In genomic region chr10:128040293-128040692, GRCm38 (mm10) we compare ENCODE assay signal across 39 mouse cellular contexts. TPM values are rescaled to one million over a fixed set of nuclear protein-coding genes. Genes with fewer than 3 reads are reported as not detected.
A peak's percentile ranks its signal among the peaks of the same experiment; 100 is the strongest.
DNase-seq lines count a peak whose midpoint lies in the region; ATAC-seq and TF ChIP-seq lines count a peak whose summit lies in the region.
"Had no signal": no experiment of that assay in that cellular context is flagged by ENCODE, and none has a peak within 500 bp of the region (broad histone marks: within the 10 kb centered on the region; RNA-seq: fewer than 3 reads in every experiment).

No protein-coding gene starts in this region.

- H3K27me3 ChIP-seq in limb, embryonic 12.5 days, result no peaks in the 10 kb centered on the region
- H3K27me3 ChIP-seq in limb, embryonic 10.5 days (ENCODE audit: low read depth, poor library complexity, severe bottlenecking), result no peaks in the 10 kb centered on the region
- no peaks in the 10 kb centered on the region for H3K27me3 ChIP-seq in midbrain, embryonic 11.5 days (ENCODE audit: control insufficient read depth, insufficient read depth, low read length)
- H3K27me3 ChIP-seq in midbrain, embryonic 14.5 days (ENCODE audit: control insufficient read depth, insufficient read depth, low read length), result no peaks in the 10 kb centered on the region
- no peaks in the 10 kb centered on the region for H3K27me3 ChIP-seq in myocyte (ENCODE audit: control insufficient read depth, insufficient read depth, insufficient read length)
- H3K27me3 ChIP-seq: CH12.LX; forebrain, embryonic 15.5 days; heart, embryonic 15.5 days; limb, embryonic 13.5 days; midbrain, embryonic 13.5 days; neural tube, embryonic 12.5 days; Patski had no signal

- no peak for ATAC-seq in limb, embryonic 12.5 days (ENCODE audit: insufficient number of reproducible peaks, insufficient read depth, low FRiP score, low TSS enrichment, low read depth)
- no peak for ATAC-seq in midbrain, embryonic 11.5 days (ENCODE audit: low FRiP score)
- no peak for ATAC-seq in midbrain, embryonic 14.5 days (ENCODE audit: low FRiP score, low TSS enrichment)
- ATAC-seq: forebrain, embryonic 15.5 days; hindbrain, embryonic 16.5 days; midbrain, embryonic 13.5 days; Patski had no signal

- 92% methylated on average over 5 of the region's 5 CpGs for WGBS in limb, embryonic 12.5 days
- 92% methylated on average over 5 of the region's 5 CpGs for WGBS in limb, embryonic 10.5 days
- 93% methylated on average over 5 of the region's 5 CpGs for WGBS in midbrain, embryonic 11.5 days
- 89% methylated on average over 5 of the region's 5 CpGs for WGBS in midbrain, embryonic 14.5 days

- peak; percentile 15 for TF ChIP-seq POLR2A in myocyte (IDR thresholded peaks at IDR 0.05; ENCODE audit: insufficient read length, low read depth)

- no peak overlapping the region for H3ac ChIP-seq in myocyte (ENCODE audit: control insufficient read depth, insufficient read length)

- H3K79me2 ChIP-seq in myocyte (ENCODE audit: control insufficient read depth, insufficient read depth), result peaks cover 99% of the 10 kb centered on the region

- peaks cover 34% of the 10 kb centered on the region for H3K4me1 ChIP-seq in limb, embryonic 12.5 days (replicated peaks)
- H3K4me1 ChIP-seq in limb, embryonic 10.5 days, result peaks cover 40% of the 10 kb centered on the region
- peaks cover 14% of the 10 kb centered on the region for H3K4me1 ChIP-seq in midbrain, embryonic 11.5 days (ENCODE audit: control insufficient read depth, insufficient read depth, low read length)
- peaks cover 11% of the 10 kb centered on the region for H3K4me1 ChIP-seq in midbrain, embryonic 14.5 days (ENCODE audit: control insufficient read depth, insufficient read depth, low read length)

- H3K4me2 ChIP-seq in limb, embryonic 12.5 days, result no peak overlapping the region
- H3K4me2 ChIP-seq in midbrain, embryonic 11.5 days, result no peak overlapping the region
- no peak overlapping the region for H3K4me2 ChIP-seq in midbrain, embryonic 14.5 days (ENCODE audit: low read length)
- H3K4me2 ChIP-seq in myocyte (ENCODE audit: low read depth), result peak overlapping the region; percentile 97
- H3K4me2 ChIP-seq: forebrain, embryonic 15.5 days; heart, embryonic 15.5 days; limb, embryonic 13.5 days; lung, embryonic 14.5 days; midbrain, embryonic 13.5 days; neural tube, embryonic 12.5 days had no signal

- DNase-seq in heart, adult 11 months, result peak; percentile 83
- no peak for DNase-seq in heart, adult 9 months (ENCODE audit: low spot score in 2 of 2)
- no peak for DNase-seq in limb, embryonic 10.5 days (ENCODE audit: low spot score)
- DNase-seq in midbrain, embryonic 11.5 days (ENCODE audit: low spot score, missing footprints), result peak; percentile 82
- DNase-seq in midbrain, embryonic 14.5 days, result no peak
- DNase-seq in adrenal gland, postnatal 25 days, result no peak
- DNase-seq: adrenal gland, postnatal 10 days; B cell, adult 2 months; cerebellum, adult 11-12 months; cerebellum, adult 9-11 months; embryo, embryonic 11 days; kidney, adult 11 months; kidney, postnatal 14 days; lung, embryonic 14.5 days; lung, postnatal 14 days; right cerebral cortex, adult 18-20 months; spleen, adult 18-20 months; thymus, postnatal 14 days had no signal

- H3K4me3 ChIP-seq in limb, embryonic 12.5 days (replicated peaks), result 0 out of 2 replicates have a peak overlapping the region, but pooled peaks have one; percentile 2
- no peak overlapping the region for H3K4me3 ChIP-seq in limb, embryonic 10.5 days
- H3K4me3 ChIP-seq in midbrain, embryonic 11.5 days (ENCODE audit: low read depth, low read length), result no peak overlapping the region
- no peak overlapping the region for H3K4me3 ChIP-seq in midbrain, embryonic 14.5 days (replicated peaks; ENCODE audit: low read depth, low read length)
- H3K4me3 ChIP-seq in myocyte, result no peak overlapping the region
- H3K4me3 ChIP-seq: erythroblast, embryonic 14.5 days; forebrain, embryonic 15.5 days; heart, embryonic 15.5 days; limb, embryonic 13.5 days; midbrain, embryonic 13.5 days; neural tube, embryonic 12.5 days had no signal

- H3K27ac ChIP-seq in limb, embryonic 12.5 days, result no peak overlapping the region
- H3K27ac ChIP-seq in limb, embryonic 10.5 days, result no peak overlapping the region
- no peak overlapping the region for H3K27ac ChIP-seq in midbrain, embryonic 11.5 days (ENCODE audit: low read depth, low read length)
- H3K27ac ChIP-seq in midbrain, embryonic 14.5 days (replicated peaks; ENCODE audit: low read depth, low read length), result no peak overlapping the region
- H3K27ac ChIP-seq: forebrain, embryonic 15.5 days; heart, embryonic 15.5 days; limb, embryonic 13.5 days; midbrain, embryonic 13.5 days; neural tube, embryonic 12.5 days had no signal

- H3K36me3 ChIP-seq in limb, embryonic 12.5 days, result peaks cover 75% of the 10 kb centered on the region
- peaks cover 86% of the 10 kb centered on the region for H3K36me3 ChIP-seq in limb, embryonic 10.5 days
- H3K36me3 ChIP-seq in midbrain, embryonic 11.5 days (ENCODE audit: control insufficient read depth, insufficient read depth, low read length), result peaks cover 17% of the 10 kb centered on the region
- peaks cover 62% of the 10 kb centered on the region for H3K36me3 ChIP-seq in midbrain, embryonic 14.5 days (ENCODE audit: control insufficient read depth, insufficient read depth, low read length)
- peaks cover 32% of the 10 kb centered on the region for H3K36me3 ChIP-seq in myocyte (ENCODE audit: control insufficient read depth, insufficient read depth)

- no peaks in the 10 kb centered on the region for H3K9me3 ChIP-seq in limb, embryonic 12.5 days
- no peaks in the 10 kb centered on the region for H3K9me3 ChIP-seq in limb, embryonic 10.5 days (replicated peaks)
- no peaks in the 10 kb centered on the region for H3K9me3 ChIP-seq in midbrain, embryonic 11.5 days (ENCODE audit: control insufficient read depth, low read length)
- H3K9me3 ChIP-seq in midbrain, embryonic 14.5 days (ENCODE audit: control insufficient read depth, low read length), result no peaks in the 10 kb centered on the region
- H3K9me3 ChIP-seq: forebrain, embryonic 15.5 days; heart, embryonic 15.5 days; limb, embryonic 13.5 days; midbrain, embryonic 13.5 days; neural tube, embryonic 12.5 days had no signal

- H3K9ac ChIP-seq in limb, embryonic 12.5 days (replicated peaks), result no peak overlapping the region
- no peak overlapping the region for H3K9ac ChIP-seq in midbrain, embryonic 11.5 days (ENCODE audit: low read length)
- no peak overlapping the region for H3K9ac ChIP-seq in midbrain, embryonic 14.5 days (replicated peaks; ENCODE audit: low read length)
- H3K9ac ChIP-seq: forebrain, embryonic 15.5 days; heart, embryonic 15.5 days; lung, embryonic 14.5 days; neural tube, embryonic 12.5 days had no signal

TF ChIP-seq in myocyte, 11 proteins besides CTCF, POLR2A, EP300 and RAD21 (continues in another document):
- TF ChIP-seq MAX (IDR thresholded peaks at IDR 0.05; ENCODE audit: low read depth) (no peak), CEBPB (IDR thresholded peaks at IDR 0.05; ENCODE audit: insufficient read depth, poor library complexity, severe bottlenecking) (no peak), TCF3 (IDR thresholded peaks at IDR 0.05; ENCODE audit: insufficient read length, low read depth) (no peak), POLR2AphosphoS2 (IDR thresholded peaks at IDR 0.05; ENCODE audit: insufficient read length, low read depth) (no peak), SRF (IDR thresholded peaks at IDR 0.05; ENCODE audit: control insufficient read depth, insufficient read length, low read depth) (no peak), USF1 (IDR thresholded peaks at IDR 0.05; ENCODE audit: low read depth) (no peak)

RNA-seq across cellular contexts. Expression of gene Naca, which starts 4.9 kb away (rescaled TPM):
- 916 and 923 TPM in 2 replicates for polyA plus RNA-seq in limb, embryonic 12.5 days (2016; fragmentation: Nextera tagmentation; extraction: Ambion mirVana)
- 898 and 1,037 TPM in 2 replicates for polyA plus RNA-seq in limb, embryonic 10.5 days (2016; fragmentation: Nextera tagmentation; extraction: Ambion mirVana)
- polyA plus RNA-seq in midbrain, embryonic 11.5 days (2014; fragmentation: Nextera tagmentation; extraction: Ambion mirVana), result 915 and 936 TPM in 2 replicates
- 627 and 634 TPM in 2 replicates for polyA plus RNA-seq in midbrain, embryonic 14.5 days (2014; fragmentation: Nextera tagmentation; extraction: Ambion mirVana)
- 870 TPM for polyA plus RNA-seq in myocyte (2012; fragmentation: generic; extraction: Trizol)
- total RNA-seq in adrenal gland, postnatal 25 days (2021), result 566 and 612 TPM in 2 replicates

RNA-seq across cellular contexts. Expression of gene Ptges3, which starts 18.5 kb away (rescaled TPM):
- polyA plus RNA-seq in limb, embryonic 12.5 days (2016; fragmentation: Nextera tagmentation; extraction: Ambion mirVana), result 567 and 594 TPM in 2 replicates
- polyA plus RNA-seq in limb, embryonic 10.5 days (2016; fragmentation: Nextera tagmentation; extraction: Ambion mirVana), result 668 and 708 TPM in 2 replicates
- polyA plus RNA-seq in midbrain, embryonic 11.5 days (2014; fragmentation: Nextera tagmentation; extraction: Ambion mirVana), result 686 and 692 TPM in 2 replicates
- 413 and 443 TPM in 2 replicates for polyA plus RNA-seq in midbrain, embryonic 14.5 days (2014; fragmentation: Nextera tagmentation; extraction: Ambion mirVana)
- 84.3 TPM for polyA plus RNA-seq in myocyte (2012; fragmentation: generic; extraction: Trizol)
- total RNA-seq in adrenal gland, postnatal 25 days (2021), result 167 and 204 TPM in 2 replicates

RNA-seq across cellular contexts. Expression of gene Prim1, which starts 25.3 kb away (rescaled TPM):
- polyA plus RNA-seq in limb, embryonic 12.5 days (2016; fragmentation: Nextera tagmentation; extraction: Ambion mirVana), result 102 and 104 TPM in 2 replicates
- polyA plus RNA-seq in limb, embryonic 10.5 days (2016; fragmentation: Nextera tagmentation; extraction: Ambion mirVana), result 99.0 and 109 TPM in 2 replicates
- polyA plus RNA-seq in midbrain, embryonic 11.5 days (2014; fragmentation: Nextera tagmentation; extraction: Ambion mirVana), result 106 and 107 TPM in 2 replicates
- 41.1 and 42.7 TPM in 2 replicates for polyA plus RNA-seq in midbrain, embryonic 14.5 days (2014; fragmentation: Nextera tagmentation; extraction: Ambion mirVana)
- 9.1 TPM for polyA plus RNA-seq in myocyte (2012; fragmentation: generic; extraction: Trizol)
- 6.6 and 6.8 TPM in 2 replicates for total RNA-seq in adrenal gland, postnatal 25 days (2021)

RNA-seq across cellular contexts. Expression of gene Hsd17b6, which starts 32.9 kb away (rescaled TPM):
- not detected in 2 replicates for polyA plus RNA-seq in limb, embryonic 12.5 days (2016; fragmentation: Nextera tagmentation; extraction: Ambion mirVana)
- polyA plus RNA-seq in limb, embryonic 10.5 days (2016; fragmentation: Nextera tagmentation; extraction: Ambion mirVana), result not detected in 2 replicates
- polyA plus RNA-seq in midbrain, embryonic 11.5 days (2014; fragmentation: Nextera tagmentation; extraction: Ambion mirVana), result not detected in 2 replicates
- not detected in 2 replicates for polyA plus RNA-seq in midbrain, embryonic 14.5 days (2014; fragmentation: Nextera tagmentation; extraction: Ambion mirVana)
- not detected for polyA plus RNA-seq in myocyte (2012; fragmentation: generic; extraction: Trizol)
- 1.1 TPM in 1 of 2 replicates, not detected in the other for total RNA-seq in adrenal gland, postnatal 25 days (2021)
- total RNA-seq: gastrocnemius, adult 18-20 months; heart, postnatal 25 days; layer of hippocampus, postnatal 10 days; left cerebral cortex, adult 18-20 months; left cerebral cortex, postnatal 14 days; MEL had no signal
- polyA plus RNA-seq: erythroblast, embryonic 14.5 days; forebrain, embryonic 15.5 days; heart, embryonic 15.5 days; hindbrain, embryonic 11.5 days; hindbrain, embryonic 16.5 days; kidney, embryonic 14.5 days; limb, embryonic 13.5 days; liver, embryonic 14.5 days; lung, embryonic 14.5 days; midbrain, embryonic 13.5 days; neural tube, embryonic 12.5 days; Patski; stomach, embryonic 16.5 days had no signal

RNA-seq across cellular contexts. Expression of gene Atp5b, which starts 42.8 kb away (rescaled TPM):
- polyA plus RNA-seq in limb, embryonic 12.5 days (2016; fragmentation: Nextera tagmentation; extraction: Ambion mirVana), result 2,018 and 2,026 TPM in 2 replicates
- polyA plus RNA-seq in limb, embryonic 10.5 days (2016; fragmentation: Nextera tagmentation; extraction: Ambion mirVana), result 2,336 and 2,543 TPM in 2 replicates
- 2,316 and 2,383 TPM in 2 replicates for polyA plus RNA-seq in midbrain, embryonic 11.5 days (2014; fragmentation: Nextera tagmentation; extraction: Ambion mirVana)
- 1,898 and 2,035 TPM in 2 replicates for polyA plus RNA-seq in midbrain, embryonic 14.5 days (2014; fragmentation: Nextera tagmentation; extraction: Ambion mirVana)
- polyA plus RNA-seq in myocyte (2012; fragmentation: generic; extraction: Trizol), result 3,270 TPM
- 2,437 and 2,492 TPM in 2 replicates for total RNA-seq in adrenal gland, postnatal 25 days (2021)

Comparison
In these comparisons a context has a peak if more than half of its experiments do, and no peak if none do; other contexts are left out.
1. DNase-seq: peak in heart, adult 11 months (single experiment) and midbrain, embryonic 11.5 days (single experiment); none in heart, adult 9 months (0 of 2), limb, embryonic 10.5 days (single experiment), midbrain, embryonic 14.5 days (single experiment) and adrenal gland, postnatal 25 days (single experiment).